Mouse (Mus musculus) liver, embryonic 14 days (tissue): ENCODE data around the gene Mycbp. TPM values are rescaled to one million over a fixed set of nuclear protein-coding genes. Genes with fewer than 3 reads are reported as not detected.

Experiments used
- polyA plus RNA-seq: library from polyadenylated mRNA; depleted of rRNA; stranded (reverse); fragments of >200 nt; gene quantifications from 2 replicates; pipeline ENCODE4 v1.2.3, GENCODE M21; 2012; rRNA removed

Gene Mycbp
- 14.2 and 14.4 TPM in 2 replicates for polyA plus RNA-seq

GRCm38 (mm10) chr4:123904333-123905125 lies at the start of gene Mycbp:
Gene Mycbp, plus strand, starts transcription at chr4:123904832.

GRCm38 (mm10) chr4:123859379-123859778 lies 45.3 kb upstream of the Mycbp start, which contains the start of gene 4933427I04Rik:
Gene 4933427I04Rik, plus strand, starts transcription at chr4:123859679.

GRCm38 (mm10) chr4:123916748-123917547 lies 12.3 kb downstream of the Mycbp start, which contains the start of gene Rragc:
Gene Rragc, plus strand, starts transcription at chr4:123917446.

GRCm38 (mm10) chr4:123917548-123918140 lies 13.0 kb downstream of the Mycbp start, which contains the start of gene 4930535I16Rik:
Gene 4930535I16Rik, minus strand, starts transcription at chr4:123918022.

Other genes with a start within 250 kb of the Mycbp start
- gene Macf1, start 220.5 kb upstream of the Mycbp start, polyA plus RNA-seq, result 15.8 and 17.9 TPM in 2 replicates
- 128 and 130 TPM in 2 replicates for gene Ndufs5, start 186.6 kb upstream of the Mycbp start, polyA plus RNA-seq
- 14.8 and 17.4 TPM in 2 replicates for gene Akirin1, start 154.5 kb upstream of the Mycbp start, polyA plus RNA-seq
- gene Rhbdl2, start 117.0 kb upstream of the Mycbp start, polyA plus RNA-seq, result 0.12 TPM in 1 of 2 replicates, not detected in the other
- gene 4933427I04Rik, start 45.2 kb upstream of the Mycbp start, polyA plus RNA-seq, result not detected in 2 replicates
- 17.7 and 20.5 TPM in 2 replicates for gene Rragc, start 12.6 kb downstream of the Mycbp start, polyA plus RNA-seq
- not detected in 2 replicates for gene 4930535I16Rik, start 13.2 kb downstream of the Mycbp start, polyA plus RNA-seq